Mouse (Mus musculus) testis, adult 2 months (tissue): ENCODE data around the gene Mrpl42.

Experiments
- CTCF ChIP-seq: fragments of 200-500 bp; IDR thresholded peaks from 2 replicates; pipeline ENCODE4 v1.5.1; 2012; ENCODE audit warnings: low read depth, mild to moderate bottlenecking, inconsistent platforms, low read length, moderate library complexity; ENCODE audit not compliant: control insufficient read depth, insufficient read depth, insufficient replicate concordance
- POLR2A ChIP-seq: fragments of 200-500 bp; IDR thresholded peaks from 2 replicates; pipeline ENCODE4 v1.6.1; 2012; ENCODE audit warnings: low read depth, mild to moderate bottlenecking, inconsistent platforms, low read length, moderate library complexity; ENCODE audit not compliant: control insufficient read depth

GRCm38 (mm10) chr10:95471186-95471585 is 30.6 kb downstream of the Mrpl42 start:
- TF ChIP-seq CTCF (no peak), POLR2A (no peak)
